In genomic region chr11:105899151-105899550, GRCm38 (mm10) we compare ENCODE assay signal across 28 mouse cellular contexts. TPM values are rescaled to one million over a fixed set of nuclear protein-coding genes. Genes with fewer than 3 reads are reported as not detected.
DNase-seq lines count a peak whose midpoint lies in the region; ATAC-seq lines count a peak whose summit lies in the region.
"Had no signal": no experiment of that assay in that cellular context is flagged by ENCODE, and none has a peak within 500 bp of the region (broad histone marks: within the 10 kb centered on the region; RNA-seq: fewer than 3 reads in every experiment).

No protein-coding gene starts in this region.

- peaks cover 15% of the 10 kb centered on the region; the same call in 1 of the 2 replicates for H3K36me3 ChIP-seq in heart, embryonic 16.5 days (ENCODE audit: control insufficient read depth, insufficient read depth)
- 0 out of 2 replicates have a peak, but pooled peaks cover 5% of the 10 kb centered on the region for H3K36me3 ChIP-seq in midbrain, embryonic 10.5 days
- H3K36me3 ChIP-seq: G1E had no signal

- no peaks in the 10 kb centered on the region for H3K9me3 ChIP-seq in heart, embryonic 16.5 days (replicated peaks; ENCODE audit: control insufficient read depth, low read length)
- no peaks in the 10 kb centered on the region for H3K9me3 ChIP-seq in midbrain, embryonic 10.5 days (replicated peaks)
- H3K9me3 ChIP-seq: embryonic facial prominence, embryonic 10.5 days; embryonic facial prominence, embryonic 13.5 days; forebrain, embryonic 12.5 days; forebrain, embryonic 15.5 days; G1E; hindbrain, embryonic 12.5 days; intestine, embryonic 15.5 days had no signal

- H3K9ac ChIP-seq in heart, embryonic 16.5 days (ENCODE audit: low read length): no peak overlapping the region
- H3K9ac ChIP-seq: embryonic facial prominence, embryonic 13.5 days; forebrain, embryonic 12.5 days; forebrain, embryonic 15.5 days; hindbrain, embryonic 12.5 days; intestine, embryonic 15.5 days had no signal

- no peak overlapping the region for H3K4me3 ChIP-seq in heart, embryonic 16.5 days (ENCODE audit: low read length)
- H3K4me3 ChIP-seq in midbrain, embryonic 10.5 days: no peak overlapping the region
- H3K4me3 ChIP-seq: embryonic facial prominence, embryonic 10.5 days; embryonic facial prominence, embryonic 13.5 days; erythroblast, embryonic 14.5 days; forebrain, embryonic 12.5 days; forebrain, embryonic 15.5 days; hindbrain, embryonic 12.5 days; intestine, embryonic 15.5 days had no signal

- no peak overlapping the region for H3K4me2 ChIP-seq in heart, embryonic 16.5 days (ENCODE audit: low read depth, low read length)
- H3K4me2 ChIP-seq: embryonic facial prominence, embryonic 13.5 days; forebrain, embryonic 12.5 days; forebrain, embryonic 15.5 days; heart, embryonic 11.5 days; hindbrain, embryonic 12.5 days; intestine, embryonic 15.5 days had no signal

- 0 out of 2 replicates have a peak, but pooled peaks cover 7% of the 10 kb centered on the region for H3K4me1 ChIP-seq in heart, embryonic 16.5 days (ENCODE audit: control insufficient read depth, insufficient read depth, low read length)
- no peaks in the 10 kb centered on the region for H3K4me1 ChIP-seq in midbrain, embryonic 10.5 days
- H3K4me1 ChIP-seq: embryonic facial prominence, embryonic 10.5 days; embryonic facial prominence, embryonic 13.5 days; forebrain, embryonic 12.5 days; forebrain, embryonic 15.5 days; hindbrain, embryonic 12.5 days had no signal

- WGBS in heart, embryonic 16.5 days: 37% methylated on average over 1 of the region's 1 CpGs
- WGBS in midbrain, embryonic 10.5 days: 63% methylated on average over 1 of the region's 1 CpGs

- no peak for ATAC-seq in heart, embryonic 16.5 days (replicated peaks; ENCODE audit: extremely low read depth, insufficient read depth, low FRiP score)
- ATAC-seq: forebrain, embryonic 15.5 days; hindbrain, embryonic 16.5 days; intestine, embryonic 15.5 days had no signal

- no peaks in the 10 kb centered on the region for H3K27me3 ChIP-seq in heart, embryonic 16.5 days (ENCODE audit: control insufficient read depth, insufficient read depth, low read length)
- no peaks in the 10 kb centered on the region for H3K27me3 ChIP-seq in midbrain, embryonic 10.5 days (ENCODE audit: low read depth, poor library complexity, severe bottlenecking)
- H3K27me3 ChIP-seq: embryonic facial prominence, embryonic 13.5 days; forebrain, embryonic 12.5 days; forebrain, embryonic 15.5 days; hindbrain, embryonic 12.5 days; intestine, embryonic 15.5 days had no signal

- intact Hi-C loops in heart, postnatal 10 days (cut with DNase I): no loop called here

- peak overlapping the region; percentile 18; the same call in 1 of the 2 replicates for H3K27ac ChIP-seq in heart, embryonic 16.5 days (ENCODE audit: low read length)
- H3K27ac ChIP-seq in midbrain, embryonic 10.5 days (replicated peaks): no peak overlapping the region
- H3K27ac ChIP-seq: embryonic facial prominence, embryonic 10.5 days; embryonic facial prominence, embryonic 13.5 days; forebrain, embryonic 12.5 days; forebrain, embryonic 15.5 days; hindbrain, embryonic 12.5 days; intestine, embryonic 15.5 days had no signal

- DNase-seq in heart, postnatal 10 days: no peak
- DNase-seq in 416B (ENCODE audit: low read depth) (peak; percentile 63), ES-CJ7 (ENCODE audit: low read depth, low spot score) (peak; percentile 45), R1 (ENCODE audit: low read depth, low spot score) (peak; percentile 84)
- DNase-seq in midbrain, embryonic 10.5 days (ENCODE audit: low spot score): no peak
- DNase-seq in cerebellum, adult 9-11 months: no peak
- no peak for DNase-seq in gastrocnemius, adult 18-20 months (ENCODE audit: low spot score)
- DNase-seq: adrenal gland, adult 2 months; adrenal gland, postnatal 14 days; cerebellum, adult 11 months; cerebellum, adult 2 months; cerebellum, postnatal 10 days; cerebellum, postnatal 36 days; embryo, embryonic 11 days; gastrocnemius, postnatal 10 days; gastrocnemius, postnatal 36 days; kidney, adult 11 months had no signal

RNA-seq across cellular contexts. Expression of gene Cyb561, which starts 54.0 kb away (rescaled TPM):
- 8.0 and 10.5 TPM in 2 replicates for polyA plus RNA-seq in heart, embryonic 16.5 days (2015; fragmentation: Nextera tagmentation; extraction: Ambion mirVana)
- total RNA-seq in heart, postnatal 10 days (2021): 10 to 100 TPM in 1 of 2 experiments, 1 to 10 TPM in 1; 8.0 to 15.4 TPM
- polyA plus RNA-seq in midbrain, embryonic 10.5 days (2016; fragmentation: Nextera tagmentation; extraction: Ambion mirVana): 12.1 and 12.3 TPM in 2 replicates
- 1 to 10 TPM; 3.0 to 3.4 TPM for total RNA-seq in gastrocnemius, adult 18-20 months (2021)
- polyA plus RNA-seq: G1E had no signal

Comparison
In these comparisons a context has a peak if more than half of its experiments do, and no peak if none do; other contexts are left out.
1. DNase-seq: peak in 416B (single experiment), ES-CJ7 (single experiment) and R1 (single experiment); none in heart, postnatal 10 days (0 of 2), midbrain, embryonic 10.5 days (single experiment), cerebellum, adult 9-11 months (single experiment) and gastrocnemius, adult 18-20 months (single experiment).